ENCODE assay signal across 7 mouse cellular contexts in the genomic region with DNA sequence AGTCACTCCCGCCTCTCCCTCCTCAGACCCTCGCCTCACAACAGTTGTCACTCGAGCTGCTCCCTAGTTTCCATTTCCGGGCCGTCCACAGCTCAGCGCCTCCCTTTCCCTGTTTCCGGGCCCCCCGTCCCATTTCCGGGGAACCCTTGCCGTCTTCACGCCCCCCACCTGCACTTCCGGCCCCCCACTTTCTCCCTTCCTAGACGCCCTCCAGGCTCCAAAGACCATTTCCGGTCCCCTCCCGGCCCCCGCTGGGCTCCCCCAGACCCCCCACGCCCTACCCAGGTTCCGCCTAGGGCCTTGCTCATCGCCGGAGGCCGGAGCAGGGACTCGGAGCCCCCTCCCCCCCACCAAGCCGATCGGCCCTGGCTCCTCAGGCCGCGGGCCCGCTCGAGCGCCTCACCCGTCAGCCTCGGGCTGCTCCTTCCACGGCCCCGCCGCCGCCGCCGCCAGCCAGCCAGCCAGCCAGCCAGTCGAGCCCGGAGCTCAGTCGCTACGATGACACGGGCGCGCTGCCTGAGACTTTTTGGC. TPM values are rescaled to one million over a fixed set of nuclear protein-coding genes. Genes with fewer than 3 reads are reported as not detected.
DNase-seq lines count a peak whose midpoint lies in the region; ATAC-seq lines count a peak whose summit lies in the region.

No protein-coding gene starts in this region.

- no peaks in the 10 kb centered on the region for H3K9me3 ChIP-seq in limb, embryonic 13.5 days
- H3K9me3 ChIP-seq in midbrain, embryonic 15.5 days: no peaks in the 10 kb centered on the region

- peaks cover 18% of the 10 kb centered on the region for H3K4me1 ChIP-seq in limb, embryonic 13.5 days
- H3K4me1 ChIP-seq in midbrain, embryonic 15.5 days: peaks cover 32% of the 10 kb centered on the region

- peak overlapping the region; percentile 76 for H3K4me2 ChIP-seq in limb, embryonic 13.5 days (replicated peaks)
- peak overlapping the region; percentile 65 for H3K4me2 ChIP-seq in midbrain, embryonic 15.5 days

- peak; percentile 80 to 90 for DNase-seq in adrenal gland, adult (ENCODE audit: inconsistent age in 2 of 2, low spot score in 1 of 2)
- peak; percentile 82 for DNase-seq in embryo, embryonic 11 days
- peak; percentile 98 for DNase-seq in heart, adult 11 months
- peak; percentile 65 for DNase-seq in kidney, adult 18-20 months
- peak; percentile 56 to 60 for DNase-seq in spleen, adult 18-20 months

- peak overlapping the region; percentile 93 for H3K4me3 ChIP-seq in limb, embryonic 13.5 days
- peak overlapping the region; percentile 96 for H3K4me3 ChIP-seq in midbrain, embryonic 15.5 days

- ATAC-seq in limb, embryonic 13.5 days (ENCODE audit: low FRiP score, low read depth): peak; percentile 63
- ATAC-seq in midbrain, embryonic 15.5 days (replicated peaks): peak; percentile 75

- whole genome bisulfite sequencing in limb, embryonic 13.5 days: under 1% methylated on average over 44 of the region's 44 CpGs
- WGBS in midbrain, embryonic 15.5 days: under 1% methylated on average over 38 of the region's 44 CpGs

- H3K36me3 ChIP-seq in limb, embryonic 13.5 days: peaks cover 4% of the 10 kb centered on the region
- no peaks in the 10 kb centered on the region for H3K36me3 ChIP-seq in midbrain, embryonic 15.5 days (replicated peaks)

- H3K9ac ChIP-seq in limb, embryonic 13.5 days: peak overlapping the region; percentile 97
- peak overlapping the region; percentile 95 for H3K9ac ChIP-seq in midbrain, embryonic 15.5 days

- H3K27ac ChIP-seq in limb, embryonic 13.5 days: peak overlapping the region; percentile 95
- peak overlapping the region; percentile 99 for H3K27ac ChIP-seq in midbrain, embryonic 15.5 days

- no peaks in the 10 kb centered on the region for H3K27me3 ChIP-seq in limb, embryonic 13.5 days
- H3K27me3 ChIP-seq in midbrain, embryonic 15.5 days (replicated peaks): no peaks in the 10 kb centered on the region

RNA-seq across cellular contexts. Expression of a gene that starts 1.0 kb away (rescaled TPM):
- polyA plus RNA-seq in limb, embryonic 13.5 days (2015; fragmentation: Nextera tagmentation; extraction: Ambion mirVana): 8.3 and 10.3 TPM in 2 replicates
- 5.1 and 6.0 TPM in 2 replicates for polyA plus RNA-seq in midbrain, embryonic 15.5 days (2015; fragmentation: Nextera tagmentation; extraction: Ambion mirVana)

RNA-seq across cellular contexts. Expression of a gene that starts 1.6 kb away (rescaled TPM):
- 68.2 and 69.3 TPM in 2 replicates for polyA plus RNA-seq in limb, embryonic 13.5 days (2015; fragmentation: Nextera tagmentation; extraction: Ambion mirVana)
- polyA plus RNA-seq in midbrain, embryonic 15.5 days (2015; fragmentation: Nextera tagmentation; extraction: Ambion mirVana): 53.1 and 53.2 TPM in 2 replicates

Comparison
In these comparisons a context has a peak if more than half of its experiments do, and no peak if none do; other contexts are left out.
1. Peak in every context shown above with its lines: DNase-seq, ATAC-seq, H3K4me3 ChIP-seq and H3K27ac ChIP-seq.